Mouse (Mus musculus) brain, embryonic 14.5 days (tissue): ENCODE measurements around the gene Nacc1. TPM values are rescaled to one million over a fixed set of nuclear protein-coding genes. Genes with fewer than 3 reads are reported as not detected.
A peak's percentile ranks its signal among the peaks of the same experiment; 100 is the strongest.

ENCODE experiments used
- DNase-seq: peaks from one replicate; pipeline ENCODE4 v3.0.0-alpha.2; 2011; ENCODE audit warnings: low read depth
- CTCF ChIP-seq: fragments of 200-500 bp; IDR thresholded peaks from 2 replicates; pipeline ENCODE4 v1.5.1; 2012; ENCODE audit warnings: inconsistent platforms, mild to moderate bottlenecking, moderate library complexity, borderline replicate concordance; ENCODE audit not compliant: insufficient read depth, insufficient read length; ENCODE audit errors: extremely low read depth
- POLR2A ChIP-seq: fragments of 200-500 bp; IDR thresholded peaks from 2 replicates; pipeline ENCODE4 v1.6.1; 2012; ENCODE audit warnings: mild to moderate bottlenecking, inconsistent platforms, borderline replicate concordance; ENCODE audit not compliant: poor library complexity, insufficient read depth, insufficient read length, severe bottlenecking; ENCODE audit errors: extremely low read depth
- polyA plus RNA-seq: library from polyadenylated mRNA; depleted of rRNA; stranded (reverse); fragments of >200 nt; gene quantifications from 2 replicates; pipeline ENCODE4 v1.2.3, GENCODE M21; 2012

Gene Nacc1
- polyA plus RNA-seq, 1 experiment, result 87.0 TPM

GRCm38 (mm10) chr8:84722850-84723570 is 35.3 kb upstream of the Nacc1 start, which contains the start of gene G430095P16Rik:
TSS of gene G430095P16Rik (plus strand) at chr8:84723007.
- DNase-seq, result peak; percentile 95
- TF ChIP-seq POLR2A (no peak), CTCF (no peak)

- TF ChIP-seq POLR2A, result no peak
- TF ChIP-seq CTCF, result no peak
- no peak for DNase-seq
These were observed 34.8 kb upstream of the Nacc1 start for GRCm38 (mm10) chr8:84722530-84722849.

- DNase-seq, result no peak
- TF ChIP-seq CTCF, result no peak
- no peak for TF ChIP-seq POLR2A
These were observed 31.5 kb upstream of the Nacc1 start for GRCm38 (mm10) chr8:84718959-84719690.

GRCm38 (mm10) chr8:84718476-84718875 is 30.8 kb upstream of the Nacc1 start:
- no peak for DNase-seq
- TF ChIP-seq POLR2A, result no peak
- TF ChIP-seq CTCF, result no peak

GRCm38 (mm10) chr8:84716790-84717189 is 29.1 kb upstream of the Nacc1 start:
- DNase-seq, result no peak
- TF ChIP-seq POLR2A (no peak), CTCF (no peak)

- no peak for TF ChIP-seq POLR2A
- no peak for TF ChIP-seq CTCF
- peak; percentile 64 for DNase-seq
These were observed 28.3 kb upstream of the Nacc1 start for GRCm38 (mm10) chr8:84715893-84716468.

GRCm38 (mm10) chr8:84714161-84714560 is 26.5 kb upstream of the Nacc1 start:
- peak; percentile 64 for DNase-seq
- TF ChIP-seq CTCF, result no peak
- no peak for TF ChIP-seq POLR2A

- TF ChIP-seq POLR2A, result no peak
- no peak for TF ChIP-seq CTCF
- DNase-seq, result peak; percentile 68
These were observed 25.7 kb upstream of the Nacc1 start for GRCm38 (mm10) chr8:84713381-84713780.

- no peak for DNase-seq
- TF ChIP-seq POLR2A (no peak), CTCF (no peak)
These were observed 25.1 kb upstream of the Nacc1 start for GRCm38 (mm10) chr8:84712759-84713120.

GRCm38 (mm10) chr8:84711933-84712758 is 24.5 kb upstream of the Nacc1 start:
- TF ChIP-seq CTCF, result peak; percentile 10; the same call in 1 of the 2 replicates
- TF ChIP-seq POLR2A, result no peak
- peak; percentile 99 for DNase-seq

- TF ChIP-seq POLR2A, result no peak
- no peak for TF ChIP-seq CTCF
- DNase-seq, result no peak
These were observed 23.6 kb upstream of the Nacc1 start for GRCm38 (mm10) chr8:84711312-84711711.
